Mouse (Mus musculus) forelimb bud, embryonic 11.5 days (tissue): ENCODE measurements at regions not wholly inside any gene's neighbourhood (a gene's known extent, or its start where the extent isn't known, plus 50 kb on each side); places are given as distances from the start of the nearest gene placed in this dataset.
"Not testable (repeated sequence)": the region's sequence is repeated elsewhere in the genome, so short reads cannot be mapped to it uniquely, and the experiment has no call there.

Source experiments
- DNase-seq: peaks from one replicate; pipeline ENCODE4 v3.0.0-alpha.2; 2012; ENCODE audit warnings: low read depth, low spot score

DNA sequence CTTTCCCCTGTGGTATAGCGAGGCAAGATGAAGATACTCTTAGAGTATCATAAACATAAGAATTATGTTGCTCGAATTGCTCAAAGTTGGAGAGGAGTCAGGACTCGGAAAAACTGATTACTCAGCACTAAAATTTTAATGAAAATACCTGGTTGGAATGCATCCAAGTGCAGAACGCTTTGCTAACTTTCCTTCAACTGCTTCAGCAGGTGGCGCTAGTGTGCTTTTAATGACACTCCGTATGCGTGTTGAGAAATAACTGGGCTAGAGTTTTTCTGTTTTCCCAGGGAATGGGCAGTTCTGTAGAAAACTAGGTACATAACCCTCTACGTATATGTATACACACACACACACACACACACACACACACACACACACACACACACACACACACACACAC lies 221.0 kb downstream of the Grxcr1 start:
- DNase-seq, result peak; percentile 64

DNA sequence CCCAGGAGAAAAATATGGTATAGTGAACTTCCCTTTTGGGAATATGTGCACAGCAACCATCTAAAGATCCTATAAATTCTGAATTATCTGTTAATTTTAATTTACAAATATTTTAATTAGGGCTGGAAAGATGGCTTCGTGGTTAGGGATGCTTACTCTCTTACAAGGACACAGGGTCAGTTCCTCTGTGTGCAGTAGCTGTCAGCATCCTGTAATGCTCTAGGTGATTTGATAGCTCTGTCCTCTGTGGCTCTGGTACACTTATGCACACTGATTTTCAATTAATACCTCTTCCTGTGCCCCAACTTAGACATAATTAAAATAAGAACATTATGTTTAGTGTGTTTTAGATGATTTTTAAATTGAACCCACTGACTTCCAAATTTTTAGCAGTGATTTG lies 221.8 kb downstream of the Grxcr1 start:
- no peak for DNase-seq

- DNase-seq, result peak; percentile 5
Measured at GRCm38 (mm10) chr5:68254111-68254510, 222.5 kb downstream of the Grxcr1 start.

- no peak for DNase-seq
Measured at GRCm38 (mm10) chr5:68264206-68264605, 232.6 kb downstream of the Grxcr1 start.

DNA sequence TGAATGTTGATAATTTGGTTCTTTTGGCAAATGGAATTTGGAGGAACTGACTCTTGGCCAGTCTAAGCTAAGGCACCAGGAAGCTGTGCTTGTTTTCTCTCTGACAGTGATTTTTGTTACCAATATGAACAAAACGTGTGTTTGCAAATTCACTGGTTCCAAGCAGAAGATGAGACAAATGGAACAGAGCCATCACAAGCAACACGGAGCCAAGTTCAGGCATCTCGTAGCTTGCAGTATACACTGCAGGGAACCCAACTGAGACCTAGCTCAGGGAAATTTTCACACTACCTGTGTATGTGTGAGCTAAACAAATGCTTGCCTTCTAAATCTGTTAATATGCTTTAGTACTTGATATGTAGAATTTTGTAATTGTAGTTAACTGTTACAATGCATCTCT lies 242.6 kb downstream of the Grxcr1 start:
- no peak for DNase-seq

DNA sequence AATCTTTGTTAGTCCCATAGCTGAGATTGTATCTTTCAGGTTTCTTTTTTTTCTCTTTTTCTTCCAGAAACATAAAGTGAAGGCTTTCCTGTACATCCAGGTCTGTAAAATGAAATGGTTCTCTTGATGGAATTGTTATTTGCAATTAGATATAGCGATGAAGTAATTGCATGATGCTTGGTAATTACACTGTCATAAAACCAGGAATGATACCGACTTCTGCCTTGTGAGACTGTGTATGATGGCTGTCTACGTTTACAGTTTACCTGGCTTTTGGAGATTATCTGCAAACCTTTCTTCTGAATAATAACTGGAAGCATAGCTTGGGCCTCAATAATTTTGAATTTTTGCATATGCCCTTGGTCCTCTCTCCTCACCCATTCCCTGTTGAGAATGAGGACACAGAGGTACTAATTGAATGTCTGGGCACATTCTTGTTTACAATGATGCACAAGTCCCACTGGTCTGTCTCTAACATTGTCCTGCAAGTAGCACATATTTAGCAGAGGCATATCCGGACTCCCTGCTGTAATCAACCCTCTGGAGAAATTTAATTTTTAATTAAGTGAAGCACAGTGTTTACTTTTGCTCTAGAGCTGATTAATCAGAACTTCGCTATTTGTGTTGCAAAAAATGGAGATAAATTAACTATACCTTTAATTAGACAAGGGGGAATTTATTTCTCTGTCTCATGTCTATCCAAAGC lies 244.1 kb downstream of the Grxcr1 start:
- no peak for DNase-seq

DNA sequence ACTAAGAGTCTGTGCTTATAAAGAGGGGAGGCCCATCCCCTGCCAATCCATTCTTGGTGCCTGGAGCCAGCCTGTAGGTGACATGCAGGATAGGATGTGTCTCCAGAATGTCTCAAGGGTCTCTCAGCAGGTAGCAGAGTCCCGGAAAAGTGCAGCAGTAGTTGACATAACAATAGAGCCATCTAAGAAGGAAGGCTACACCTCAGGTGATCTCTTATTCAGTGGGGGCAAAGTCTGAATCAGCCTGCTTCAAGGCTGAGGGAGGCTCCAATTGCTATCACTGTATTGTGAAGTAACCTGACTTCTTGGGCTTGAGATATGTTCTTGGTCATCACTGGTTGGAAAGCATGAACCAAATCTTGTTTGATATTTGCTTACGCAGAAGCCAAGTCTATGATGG lies 264.1 kb downstream of the Grxcr1 start:
- not testable (repeated sequence) for DNase-seq

DNA sequence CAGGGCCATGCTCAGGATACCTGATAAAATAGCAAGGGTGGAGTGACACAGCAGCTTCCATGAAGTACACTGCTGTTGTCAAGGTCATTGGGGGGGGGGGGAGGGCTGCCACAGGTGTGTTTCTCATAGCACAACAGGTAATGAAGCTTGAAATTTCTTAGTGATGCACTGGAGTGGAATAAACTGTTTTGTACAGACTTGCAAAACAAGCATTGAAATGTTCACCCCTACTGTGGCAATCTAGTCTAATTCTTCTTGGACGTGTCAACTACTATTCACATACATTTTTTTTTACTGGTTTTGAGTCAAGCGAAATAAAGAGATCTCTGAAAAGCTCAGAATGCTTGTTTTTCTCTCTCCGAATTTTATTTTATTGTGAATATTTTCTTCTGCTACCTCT lies 281.6 kb downstream of the Grxcr1 start:
- no peak for DNase-seq

DNA sequence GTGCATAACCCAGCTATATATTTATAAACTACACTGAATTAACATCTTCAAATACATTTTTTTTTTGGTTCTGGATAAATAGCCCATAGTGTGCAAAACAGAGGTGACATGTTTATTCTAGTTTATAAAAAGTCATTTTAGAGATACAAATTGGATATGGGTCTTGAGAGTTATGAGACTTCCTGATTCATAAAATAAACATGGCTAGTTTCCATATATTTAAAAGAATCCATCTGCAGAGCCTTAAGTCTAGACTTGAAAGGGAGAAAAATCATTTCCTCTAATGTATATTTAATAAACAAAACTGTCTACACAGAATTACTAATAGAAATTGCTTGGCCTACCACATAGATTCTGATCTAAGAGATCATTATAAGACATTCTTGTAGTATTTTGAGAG lies 287.3 kb downstream of the Grxcr1 start:
- DNase-seq, result no peak

- no peak for DNase-seq
Measured at GRCm38 (mm10) chr5:68326998-68327593, 295.5 kb downstream of the Grxcr1 start.

- no peak for DNase-seq
Measured at GRCm38 (mm10) chr5:68329311-68329710, 297.7 kb downstream of the Grxcr1 start.

GRCm38 (mm10) chr5:68329828-68330227 lies 298.2 kb downstream of the Grxcr1 start:
- DNase-seq, result no peak

DNA sequence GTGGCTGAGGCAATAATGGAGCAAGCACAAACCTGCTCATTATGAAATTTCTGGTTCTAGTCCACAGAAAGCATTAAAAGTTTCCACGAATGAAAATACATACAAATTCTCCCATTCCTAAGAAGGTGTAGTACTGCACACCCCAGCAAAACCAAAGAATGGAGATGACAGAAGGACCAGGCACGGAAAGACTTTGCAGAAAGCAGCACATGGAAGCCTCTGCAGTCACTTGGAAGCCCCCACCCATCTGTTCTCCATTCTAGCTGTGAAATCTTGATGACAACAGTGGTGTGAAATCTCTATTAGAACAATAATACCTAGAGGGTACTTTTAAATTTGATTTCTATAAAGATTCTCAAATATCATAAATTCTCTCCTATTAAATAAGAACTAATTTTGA lies 319.3 kb downstream of the Grxcr1 start:
- no peak for DNase-seq

GRCm38 (mm10) chr5:68351793-68352192 lies 320.2 kb downstream of the Grxcr1 start:
- DNase-seq, result no peak

- DNase-seq, result no peak
Measured at GRCm38 (mm10) chr5:68353211-68353610, 321.6 kb downstream of the Grxcr1 start.

GRCm38 (mm10) chr5:68353816-68354215 lies 322.2 kb downstream of the Grxcr1 start:
- not testable (repeated sequence) for DNase-seq

- DNase-seq, result no peak
Measured at GRCm38 (mm10) chr5:68361581-68362211, 330.1 kb downstream of the Grxcr1 start.

DNA sequence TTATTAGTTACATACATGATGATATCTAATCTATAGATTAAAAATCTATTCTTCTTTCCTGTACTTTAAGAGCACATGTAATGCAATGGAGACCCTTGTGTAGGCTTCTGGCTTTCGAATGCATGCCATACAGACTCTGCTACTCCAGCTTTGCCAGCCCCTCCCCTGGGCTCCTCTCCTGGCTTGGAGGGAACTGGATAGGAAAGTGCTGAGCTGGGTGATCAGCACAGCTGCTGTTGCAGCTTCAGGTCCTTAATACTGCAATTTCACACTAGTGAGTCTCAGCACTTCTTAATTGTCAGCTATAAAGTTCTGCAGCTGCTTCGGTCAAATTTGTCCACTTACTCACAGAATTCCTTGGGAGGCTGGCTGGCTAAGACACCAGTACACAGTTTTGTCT lies 341.4 kb downstream of the Grxcr1 start:
- DNase-seq, result no peak
